Mouse (Mus musculus) lung, adult 2 months (tissue): ENCODE results near the gene Gadl1.

ENCODE experiments used
- CTCF ChIP-seq: fragments of 200-500 bp; IDR thresholded peaks from 2 replicates; pipeline ENCODE4 v1.5.1; 2011; ENCODE audit warnings: mild to moderate bottlenecking, low read length, control low read depth; ENCODE audit not compliant: insufficient read depth
- POLR2A ChIP-seq: fragments of 200-500 bp; IDR thresholded peaks from 2 replicates; pipeline ENCODE4 v1.6.1; 2011; ENCODE audit warnings: low read depth, mild to moderate bottlenecking, control low read depth, low read length, borderline replicate concordance; ENCODE audit errors: extremely low read depth

DNA sequence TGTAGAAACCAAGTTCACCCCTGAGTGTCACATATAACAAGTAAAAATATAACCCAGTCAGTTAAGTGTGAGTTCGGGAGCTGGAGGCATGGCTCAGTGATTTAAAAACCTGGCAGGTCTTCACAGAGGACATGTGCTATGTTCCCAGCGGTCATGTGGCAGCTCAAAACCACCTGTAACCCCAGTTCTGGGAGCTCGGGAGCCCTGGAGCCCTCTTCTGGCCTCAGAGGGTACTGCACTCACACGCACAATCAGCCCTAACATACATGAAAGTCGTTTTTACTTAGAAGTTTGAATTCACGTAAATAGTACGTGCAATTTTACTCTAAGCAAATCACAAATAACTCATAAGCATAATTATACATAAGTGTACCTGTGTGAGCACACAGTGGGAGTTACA, 81.4 kb downstream of the Gadl1 start:
- TF ChIP-seq POLR2A (no peak), CTCF (no peak)
